Mouse (Mus musculus): ENCODE data around the gene Tcf21. TPM values are rescaled to one million over a fixed set of nuclear protein-coding genes. Genes with fewer than 3 reads are reported as not detected.

Gene Tcf21
- polyA plus RNA-seq, 1 experiment, result 95.4 TPM

GRCm38 (mm10) chr10:22843440-22844361 is 23.7 kb upstream of the Tcf21 start:
- 9% methylated on average over 26 of the region's 26 CpGs for WGBS
- no peak for TF ChIP-seq POLR2A (IDR thresholded peaks at IDR 0.05; ENCODE audit: low read depth, low read length)
- TF ChIP-seq CTCF (IDR thresholded peaks at IDR 0.05; ENCODE audit: extremely low read depth, insufficient read depth, insufficient read length, insufficient replicate concordance), result no peak
- no peak overlapping the region for H3K4me3 ChIP-seq (ENCODE audit: extremely low read depth, insufficient read depth, insufficient read length)
- H3K27ac ChIP-seq (ENCODE audit: insufficient read depth, low read length), result no peak overlapping the region
- H3K4me1 ChIP-seq (ENCODE audit: control insufficient read depth, insufficient read depth, insufficient read length), result no peaks in the 10 kb centered on the region
- peaks cover 3% of the 10 kb centered on the region; the same call in 1 of the 2 replicates for H3K27me3 ChIP-seq (ENCODE audit: control insufficient read depth, insufficient read depth, low read length)
- H3K36me3 ChIP-seq (ENCODE audit: control insufficient read depth, insufficient read depth, low read length), result no peaks in the 10 kb centered on the region
- DNase-seq (ENCODE audit: low read depth in 1 of 2, low spot score in 2 of 2), result no peak

- TF ChIP-seq CTCF (IDR thresholded peaks at IDR 0.05; ENCODE audit: extremely low read depth, insufficient read depth, insufficient read length, insufficient replicate concordance) (no peak), POLR2A (IDR thresholded peaks at IDR 0.05; ENCODE audit: low read depth, low read length) (no peak)
- no peaks in the 10 kb centered on the region for H3K36me3 ChIP-seq (ENCODE audit: control insufficient read depth, insufficient read depth, low read length)
- H3K4me3 ChIP-seq (ENCODE audit: extremely low read depth, insufficient read depth, insufficient read length), result no peak overlapping the region
- H3K27me3 ChIP-seq (ENCODE audit: control insufficient read depth, insufficient read depth, low read length), result peaks cover 3% of the 10 kb centered on the region; the same call in 1 of the 2 replicates
- no peak for DNase-seq (ENCODE audit: low read depth in 1 of 2, low spot score in 2 of 2)
- H3K4me1 ChIP-seq (ENCODE audit: control insufficient read depth, insufficient read depth, insufficient read length), result no peaks in the 10 kb centered on the region
- 12% methylated on average over 17 of the region's 17 CpGs for WGBS
- no peak overlapping the region for H3K27ac ChIP-seq (ENCODE audit: insufficient read depth, low read length)
Measured at GRCm38 (mm10) chr10:22842781-22843439, 22.9 kb upstream of the Tcf21 start.

GRCm38 (mm10) chr10:22842113-22842512 is 22.1 kb upstream of the Tcf21 start:
- Histone ChIP-seq H3K4me3 (ENCODE audit: extremely low read depth, insufficient read depth, insufficient read length) (no peak overlapping the region), H3K27me3 (ENCODE audit: control insufficient read depth, insufficient read depth, low read length) (peaks cover 3% of the 10 kb centered on the region; the same call in 1 of the 2 replicates), H3K4me1 (ENCODE audit: control insufficient read depth, insufficient read depth, insufficient read length) (no peaks in the 10 kb centered on the region), H3K36me3 (ENCODE audit: control insufficient read depth, insufficient read depth, low read length) (no peaks in the 10 kb centered on the region), H3K27ac (ENCODE audit: insufficient read depth, low read length) (no peak overlapping the region)
- TF ChIP-seq CTCF (IDR thresholded peaks at IDR 0.05; ENCODE audit: extremely low read depth, insufficient read depth, insufficient read length, insufficient replicate concordance), result no peak
- TF ChIP-seq POLR2A (IDR thresholded peaks at IDR 0.05; ENCODE audit: low read depth, low read length), result no peak
- 15% methylated on average over 4 of the region's 4 CpGs for WGBS
- no peak for DNase-seq (ENCODE audit: low read depth in 1 of 2, low spot score in 2 of 2)

GRCm38 (mm10) chr10:22826244-22826643 is 6.3 kb upstream of the Tcf21 start:
- no peaks in the 10 kb centered on the region for H3K27me3 ChIP-seq (ENCODE audit: control insufficient read depth, insufficient read depth, low read length)
- no peak overlapping the region for H3K27ac ChIP-seq (ENCODE audit: insufficient read depth, low read length)
- TF ChIP-seq POLR2A (IDR thresholded peaks at IDR 0.05; ENCODE audit: low read depth, low read length), result no peak
- no peak for TF ChIP-seq CTCF (IDR thresholded peaks at IDR 0.05; ENCODE audit: extremely low read depth, insufficient read depth, insufficient read length, insufficient replicate concordance)
- H3K36me3 ChIP-seq (ENCODE audit: control insufficient read depth, insufficient read depth, low read length), result no peaks in the 10 kb centered on the region
- 92% methylated on average over 2 of the region's 2 CpGs for WGBS
- no peak overlapping the region for H3K4me3 ChIP-seq (ENCODE audit: extremely low read depth, insufficient read depth, insufficient read length)
- H3K4me1 ChIP-seq (ENCODE audit: control insufficient read depth, insufficient read depth, insufficient read length), result no peaks in the 10 kb centered on the region
- DNase-seq (ENCODE audit: low read depth in 1 of 2, low spot score in 2 of 2), result no peak

- 18% methylated on average over 6 of the region's 6 CpGs for WGBS
- H3K4me1 ChIP-seq (ENCODE audit: control insufficient read depth, insufficient read depth, insufficient read length), result no peaks in the 10 kb centered on the region
- peaks cover 8% of the 10 kb centered on the region for H3K27me3 ChIP-seq (ENCODE audit: control insufficient read depth, insufficient read depth, low read length)
- no peak for DNase-seq (ENCODE audit: low read depth in 1 of 2, low spot score in 2 of 2)
- TF ChIP-seq POLR2A (IDR thresholded peaks at IDR 0.05; ENCODE audit: low read depth, low read length) (no peak), CTCF (IDR thresholded peaks at IDR 0.05; ENCODE audit: extremely low read depth, insufficient read depth, insufficient read length, insufficient replicate concordance) (no peak)
- no peak overlapping the region for H3K27ac ChIP-seq (ENCODE audit: insufficient read depth, low read length)
- H3K36me3 ChIP-seq (ENCODE audit: control insufficient read depth, insufficient read depth, low read length), result no peaks in the 10 kb centered on the region
- H3K4me3 ChIP-seq (ENCODE audit: extremely low read depth, insufficient read depth, insufficient read length), result no peak overlapping the region
Measured at GRCm38 (mm10) chr10:22822896-22823295, 2.9 kb upstream of the Tcf21 start.

GRCm38 (mm10) chr10:22822486-22822885 is 2.5 kb upstream of the Tcf21 start:
- H3K27me3 ChIP-seq (ENCODE audit: control insufficient read depth, insufficient read depth, low read length), result peaks cover 10% of the 10 kb centered on the region
- WGBS, result 14% methylated on average over 5 of the region's 5 CpGs
- no peak overlapping the region for H3K27ac ChIP-seq (ENCODE audit: insufficient read depth, low read length)
- no peak overlapping the region for H3K4me3 ChIP-seq (ENCODE audit: extremely low read depth, insufficient read depth, insufficient read length)
- no peaks in the 10 kb centered on the region for H3K4me1 ChIP-seq (ENCODE audit: control insufficient read depth, insufficient read depth, insufficient read length)
- no peak for TF ChIP-seq CTCF (IDR thresholded peaks at IDR 0.05; ENCODE audit: extremely low read depth, insufficient read depth, insufficient read length, insufficient replicate concordance)
- no peak for DNase-seq (ENCODE audit: low read depth in 1 of 2, low spot score in 2 of 2)
- H3K36me3 ChIP-seq (ENCODE audit: control insufficient read depth, insufficient read depth, low read length), result no peaks in the 10 kb centered on the region

All from spleen, adult 2 months (tissue).